Mouse (Mus musculus) myocyte (in vitro differentiated cells): ENCODE measurements around the gene Klb.

ENCODE experiments used
- MAX ChIP-seq: IDR thresholded peaks from one replicate; pipeline ENCODE4 v1.6.1; 2011; ENCODE audit warnings: low read depth, mild to moderate bottlenecking, control low read depth
- MYOD1 ChIP-seq, 3 experiments: IDR thresholded peaks; one replicate each; pipeline ENCODE4 v1.6.1; 2011; ENCODE audit warnings: control low read depth in 2 of 3, low read depth in 2 of 3, mild to moderate bottlenecking in 2 of 3, moderate library complexity in 1 of 3; ENCODE audit not compliant: insufficient read length in 2 of 3, control insufficient read depth in 1 of 3
- POLR2A ChIP-seq: IDR thresholded peaks from one replicate; pipeline ENCODE4 v1.6.1; 2011; ENCODE audit warnings: low read depth, mild to moderate bottlenecking, control low read depth, moderate library complexity; ENCODE audit not compliant: insufficient read length
- POLR2AphosphoS2 ChIP-seq: IDR thresholded peaks from one replicate; pipeline ENCODE4 v1.6.1; 2011; ENCODE audit warnings: low read depth, control low read depth; ENCODE audit not compliant: insufficient read length
- REST ChIP-seq: IDR thresholded peaks from one replicate; pipeline ENCODE4 v1.6.1; 2011; ENCODE audit warnings: mild to moderate bottlenecking, control low read depth, moderate library complexity; ENCODE audit not compliant: insufficient read depth, insufficient read length
- TCF12 ChIP-seq: IDR thresholded peaks from one replicate; pipeline ENCODE4 v1.6.1; 2011; ENCODE audit warnings: mild to moderate bottlenecking, control low read depth; ENCODE audit not compliant: poor library complexity, insufficient read depth, severe bottlenecking
- USF1 ChIP-seq: IDR thresholded peaks from one replicate; pipeline ENCODE4 v1.6.1; 2011; ENCODE audit warnings: low read depth, mild to moderate bottlenecking, control low read depth, moderate library complexity

GRCm38 (mm10) chr5:65371551-65371950 lies 23.4 kb downstream of the Klb start:
- no peak for TF ChIP-seq USF1
- no peak for TF ChIP-seq POLR2A
- no peak for TF ChIP-seq POLR2AphosphoS2
- no peak for TF ChIP-seq TCF12
- TF ChIP-seq MAX: no peak
- no peak for TF ChIP-seq REST
- no peak for TF ChIP-seq MYOD1 (IDR thresholded peaks at IDR 0.05; ENCODE audit: control insufficient read depth in 1 of 3, insufficient read length in 2 of 3, low read depth in 2 of 3)
